Mouse (Mus musculus) spleen, adult 18-20 months (tissue): Measurements from ENCODE around the gene 1700011L22Rik.

Source experiments
- DNase-seq, 2 experiments: peaks; one replicate each; pipeline ENCODE4 v3.0.0; 2022; ENCODE audit warnings: mixed read lengths in 2 of 2

1700011L22Rik gene

DNA sequence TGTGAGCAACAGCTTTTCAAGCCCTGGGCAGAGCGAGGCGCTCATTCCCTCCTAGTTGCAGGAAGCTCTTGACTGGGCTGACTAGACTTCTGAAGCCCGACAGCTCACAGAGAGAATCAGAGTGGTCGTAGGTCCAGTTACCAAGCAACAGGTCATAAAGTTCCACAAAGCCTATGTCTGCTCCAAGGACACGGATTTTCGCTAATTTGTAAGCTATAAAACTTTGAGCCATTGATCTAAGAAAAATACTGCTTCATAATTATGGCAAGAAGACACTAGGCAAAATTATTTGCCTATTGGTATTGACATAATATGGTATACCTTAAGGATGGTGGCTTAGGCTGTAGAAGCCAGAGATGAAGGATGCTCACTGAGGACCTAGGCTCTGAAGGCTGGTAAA lies at the start of gene 1700011L22Rik:
Gene 1700011L22Rik (minus strand): TSS at position 101 of the 400 bp plus-strand sequence.
- DNase-seq, result no peak

DNA sequence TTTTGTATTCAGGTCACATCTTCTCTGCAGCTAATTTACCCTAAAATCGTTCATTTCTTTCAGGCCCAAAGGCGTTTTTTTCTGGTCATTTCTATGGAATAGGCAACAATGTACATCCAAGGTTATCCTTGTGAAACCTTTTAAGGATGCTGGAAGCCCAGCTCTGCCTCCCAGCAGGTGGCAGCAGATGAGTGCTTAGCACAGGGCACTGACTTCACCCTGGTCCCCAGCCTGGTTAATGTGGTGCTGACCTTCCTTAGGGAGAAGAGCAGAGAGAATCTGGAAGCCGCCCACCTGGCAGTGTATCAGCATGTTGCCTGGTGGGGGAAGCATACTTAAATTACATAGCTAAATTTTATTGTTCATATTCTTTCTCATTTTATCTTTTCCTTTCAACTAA lies 49.4 kb upstream of the 1700011L22Rik start:
- peak in 1 of 2 experiments; percentile 40 for DNase-seq

DNA sequence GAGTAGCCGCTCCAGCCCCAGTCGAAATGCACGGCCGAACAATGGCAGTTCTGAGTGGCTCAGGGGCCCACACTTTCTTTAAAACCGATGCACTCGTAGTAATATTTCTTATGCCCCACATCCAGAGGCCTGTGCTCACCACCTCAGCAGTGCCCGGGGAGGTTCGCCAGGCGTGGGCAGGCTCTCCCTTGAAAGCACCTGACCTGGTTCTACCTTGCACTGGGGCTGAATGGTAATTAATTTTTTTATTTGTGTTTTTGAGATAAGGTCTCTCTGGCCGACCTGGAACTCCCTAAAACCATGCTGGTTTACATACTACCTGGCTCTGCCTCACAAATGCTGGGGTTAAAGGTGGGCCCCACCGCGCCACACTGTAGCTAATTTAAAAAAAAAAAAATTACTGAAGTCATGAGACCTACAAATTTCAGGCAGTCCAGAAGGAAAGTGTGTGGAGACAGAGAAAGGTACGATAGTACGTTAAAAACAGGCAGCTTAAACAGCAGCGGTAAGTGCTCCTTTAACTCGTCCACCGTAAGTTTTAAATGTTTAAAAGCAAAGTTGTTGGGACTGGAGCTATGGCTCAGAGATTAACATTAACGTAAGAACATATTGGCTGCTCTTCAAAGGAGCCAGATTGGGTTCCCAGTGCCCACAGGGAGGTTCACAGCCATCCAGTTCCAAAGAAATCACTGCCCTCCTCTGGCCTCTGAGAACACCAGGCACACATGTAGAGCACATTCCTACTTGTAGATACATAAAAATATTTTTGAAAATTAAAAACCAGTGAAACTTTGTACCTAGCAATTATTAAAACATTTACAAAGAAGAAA lies 47.1 kb upstream of the 1700011L22Rik start:
- no peak for DNase-seq

DNA sequence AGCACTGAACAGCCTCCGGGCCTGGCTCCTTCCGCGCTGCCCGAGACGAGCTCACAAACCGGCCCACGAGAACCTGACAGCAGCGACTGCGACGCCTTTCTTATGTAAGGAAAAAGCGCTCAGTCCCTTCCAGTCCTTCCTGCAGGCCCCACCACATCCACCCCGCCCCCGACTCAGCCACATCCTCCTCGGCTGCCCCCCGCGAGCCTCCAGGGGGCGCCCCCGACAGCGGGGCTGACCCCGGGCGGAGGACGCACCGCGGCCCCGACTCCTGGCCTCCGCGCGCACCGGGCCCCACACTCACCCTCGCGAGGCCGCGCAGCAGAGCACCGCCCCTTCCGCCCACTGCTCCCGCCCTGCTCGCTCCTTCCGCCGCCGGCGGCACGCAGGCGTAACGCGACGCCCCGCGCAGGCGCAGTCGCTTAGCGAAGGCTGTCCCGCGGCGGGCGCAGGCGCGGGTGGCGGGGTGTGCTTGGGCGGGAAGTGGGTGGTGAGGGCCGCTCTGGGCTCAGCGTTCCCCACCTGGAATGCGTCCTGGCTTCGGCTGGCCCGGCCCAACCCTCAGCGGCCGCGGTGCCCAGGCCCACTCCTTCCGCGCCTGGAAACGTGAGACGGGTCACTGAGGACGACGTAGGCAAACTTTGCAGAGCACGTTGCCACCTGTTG lies 46.4 kb upstream of the 1700011L22Rik start, which contains the start of gene Mmaa:
Gene Mmaa (minus strand): TSS at position 328 of the 666 bp plus-strand sequence.
- peak; percentile 97 for DNase-seq

DNA sequence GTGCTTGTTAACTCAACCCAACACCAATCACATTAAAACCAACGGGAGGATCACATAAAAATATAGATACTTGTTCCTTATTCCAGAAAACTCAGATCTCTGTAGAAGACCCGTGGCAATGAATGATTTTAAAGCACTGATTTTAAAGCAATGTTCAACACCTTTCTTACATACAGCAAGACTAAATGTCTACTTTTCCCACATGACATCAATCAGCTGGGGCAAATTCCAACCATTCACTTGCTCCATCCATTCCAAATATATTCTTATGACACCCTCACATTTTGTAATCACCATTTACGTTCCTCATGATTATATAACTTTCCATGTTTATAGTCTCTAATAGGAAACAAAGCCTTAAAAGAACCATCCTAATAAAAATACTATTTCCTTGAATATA lies 45.5 kb upstream of the 1700011L22Rik start:
- DNase-seq, result no peak

DNA sequence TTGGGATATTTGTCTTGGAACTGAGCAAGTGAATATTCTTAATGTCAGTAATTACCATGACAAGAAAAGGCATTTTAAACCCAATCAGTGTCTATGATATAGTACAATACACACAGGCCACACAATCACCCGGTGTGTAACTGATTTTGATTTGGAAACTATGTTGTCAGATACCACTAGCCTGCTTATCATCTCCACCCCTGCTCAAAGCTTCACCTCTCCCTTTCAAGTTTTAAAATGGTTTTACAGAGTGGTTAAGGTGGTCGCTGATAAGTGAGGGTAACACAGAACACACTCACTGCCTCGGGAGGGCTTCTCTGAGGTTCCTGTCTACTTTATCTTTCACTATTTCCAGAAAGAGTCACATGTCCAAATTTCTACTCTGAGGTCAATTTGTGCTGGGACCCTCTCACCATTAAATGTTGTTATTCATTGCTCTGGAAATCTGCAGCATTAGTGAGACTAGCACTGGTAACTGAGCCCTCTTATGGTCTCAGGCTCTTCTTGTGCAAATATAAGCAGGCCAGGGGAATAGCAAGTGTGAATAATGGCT lies 44.4 kb upstream of the 1700011L22Rik start:
- DNase-seq, result no peak

DNA sequence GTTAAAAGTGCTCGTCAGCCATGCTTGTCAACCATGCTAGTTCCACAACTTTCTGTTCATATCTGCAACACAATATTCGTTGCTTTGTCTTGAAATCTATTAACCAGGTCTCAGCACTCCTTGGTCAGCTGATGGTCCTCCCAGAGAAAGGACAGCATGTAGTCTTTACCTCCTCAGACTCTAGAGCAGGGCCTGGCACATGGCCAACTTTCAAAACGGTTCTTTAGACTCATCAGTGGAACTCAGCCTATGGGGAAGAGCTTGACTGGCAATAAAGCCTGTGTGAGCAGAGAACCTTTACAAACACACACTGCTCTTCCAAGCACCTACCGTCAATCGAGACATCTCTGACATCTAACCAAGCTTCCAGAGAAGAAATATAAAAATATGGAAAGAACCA lies 41.2 kb upstream of the 1700011L22Rik start:
- no peak for DNase-seq

DNA sequence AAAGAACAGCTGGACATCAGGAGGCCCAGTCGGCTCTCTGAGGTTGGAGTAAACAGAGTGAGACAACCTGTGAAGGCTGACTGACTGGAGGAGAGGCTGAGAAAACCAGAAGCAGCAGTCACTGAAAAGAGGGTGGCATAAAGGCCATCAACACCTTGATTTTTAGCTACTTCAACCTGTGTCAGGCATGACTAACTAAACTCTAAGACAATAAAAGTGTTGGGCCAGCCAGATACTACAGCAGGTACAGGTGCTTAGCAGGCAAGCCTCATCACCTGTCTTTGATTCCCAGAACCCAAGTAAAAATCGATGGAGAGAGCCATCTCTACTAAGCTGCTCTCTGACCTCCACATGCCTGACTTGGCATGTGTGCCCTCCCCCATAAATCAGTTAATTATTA lies 40.3 kb upstream of the 1700011L22Rik start:
- DNase-seq, result no peak

DNA sequence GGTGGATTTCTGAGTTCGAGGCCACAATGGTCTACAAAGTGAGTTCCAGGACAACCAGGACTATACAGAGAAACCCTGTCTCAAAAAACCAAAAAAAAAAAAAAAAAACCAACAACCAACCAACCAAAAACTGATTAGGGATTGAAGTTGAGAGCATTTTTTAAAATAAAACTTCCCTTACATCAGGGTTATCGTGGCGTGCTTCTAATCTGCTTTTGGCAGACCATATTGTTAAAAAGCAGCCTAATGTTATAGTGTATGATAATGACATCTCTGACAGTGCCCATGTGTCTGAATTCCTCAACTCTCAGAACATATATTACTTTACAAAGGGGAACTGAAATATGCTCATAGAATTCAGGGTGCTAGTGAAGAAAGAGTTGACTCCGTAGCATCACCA lies 39.9 kb upstream of the 1700011L22Rik start:
- DNase-seq, result no peak

DNA sequence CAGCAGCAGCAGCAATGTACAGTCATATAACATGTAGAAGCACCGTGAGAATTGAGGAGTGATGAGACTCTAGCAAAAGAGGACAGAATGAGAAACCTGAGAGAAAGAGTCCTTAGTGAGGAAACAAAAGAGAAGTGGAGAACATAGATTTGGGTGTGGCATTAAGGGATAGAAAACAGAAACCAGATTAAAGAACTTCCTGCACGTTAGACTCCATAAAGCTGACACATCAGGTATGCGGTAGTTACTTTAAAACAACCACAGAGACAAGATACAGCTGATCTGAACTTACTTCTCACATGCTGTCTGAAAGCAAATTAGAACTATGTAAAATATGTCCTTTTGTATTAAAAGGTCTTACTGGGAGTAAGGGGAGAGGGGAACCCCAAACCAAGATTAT lies 38.1 kb upstream of the 1700011L22Rik start:
- DNase-seq, result no peak

DNA sequence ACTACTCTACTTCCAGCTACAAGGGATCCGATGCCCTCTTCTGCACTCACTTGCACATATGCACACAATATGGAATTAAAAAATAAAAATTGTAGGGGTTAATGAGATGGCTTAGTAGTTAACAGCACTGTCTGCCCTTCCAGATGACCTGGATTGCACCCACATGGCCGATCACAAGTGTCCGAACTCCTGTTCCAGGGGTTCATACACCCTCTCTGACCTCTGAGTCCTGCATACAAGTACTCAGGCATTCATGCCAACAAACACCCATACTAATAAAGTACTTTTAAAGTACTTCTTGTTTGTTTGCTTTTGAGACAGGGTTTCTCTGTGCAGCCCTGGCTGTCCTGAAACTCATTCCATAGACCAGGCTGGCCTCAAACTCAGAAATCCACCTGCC lies 36.3 kb upstream of the 1700011L22Rik start:
- no peak for DNase-seq

DNA sequence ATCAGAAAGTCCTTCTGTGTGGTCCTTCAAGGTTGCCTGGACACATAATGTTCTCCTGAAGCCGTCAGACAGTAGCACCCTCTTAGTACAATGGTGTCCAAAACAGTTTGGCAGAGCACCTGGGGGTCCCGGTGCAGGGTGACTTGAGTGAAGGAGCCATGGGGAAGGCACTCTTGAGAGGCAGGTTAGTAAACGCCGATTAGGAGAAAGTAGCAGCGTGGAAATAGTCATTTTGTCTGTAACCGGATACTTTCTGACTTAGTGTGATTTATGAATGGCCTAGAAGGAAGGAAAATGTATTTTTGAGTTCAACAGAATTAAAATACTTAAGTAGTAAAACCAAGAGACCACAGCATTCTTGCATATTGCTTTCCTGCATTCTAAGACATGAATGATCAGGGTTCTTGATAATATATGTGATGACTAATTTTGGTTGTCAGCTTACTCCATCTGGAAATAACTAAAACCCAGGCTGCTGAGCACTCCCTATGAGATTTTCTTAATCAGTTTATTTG lies 33.1 kb upstream of the 1700011L22Rik start:
- DNase-seq, result no peak

DNA sequence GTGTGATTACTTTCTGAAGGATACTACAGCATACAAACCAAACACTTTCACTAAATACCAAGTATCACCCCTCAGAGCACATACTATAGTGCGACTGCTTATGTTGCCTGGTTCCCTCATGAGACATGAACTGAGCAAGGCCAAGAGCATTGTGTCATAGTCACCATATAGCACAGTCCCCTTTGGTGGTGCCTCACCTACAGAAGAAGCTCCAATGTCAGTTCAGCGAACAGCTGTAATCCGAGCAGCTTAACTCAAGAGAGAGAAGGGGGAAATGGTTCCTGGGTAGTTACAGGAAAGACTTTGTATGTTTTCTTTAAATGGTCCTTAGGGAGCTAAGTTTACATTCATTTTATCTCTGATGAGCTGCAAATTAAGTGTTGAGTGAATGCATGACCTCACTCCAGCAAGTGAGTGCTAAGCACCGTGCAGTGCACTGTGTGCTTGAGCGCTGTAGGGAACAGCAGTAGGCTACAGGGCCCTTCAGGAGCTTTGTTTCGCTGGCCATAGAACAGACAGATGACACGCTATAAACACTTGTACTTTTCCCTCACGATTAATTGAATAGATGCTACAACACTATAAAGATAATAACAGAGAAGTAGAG lies 29.0 kb upstream of the 1700011L22Rik start:
- DNase-seq, result no peak

DNA sequence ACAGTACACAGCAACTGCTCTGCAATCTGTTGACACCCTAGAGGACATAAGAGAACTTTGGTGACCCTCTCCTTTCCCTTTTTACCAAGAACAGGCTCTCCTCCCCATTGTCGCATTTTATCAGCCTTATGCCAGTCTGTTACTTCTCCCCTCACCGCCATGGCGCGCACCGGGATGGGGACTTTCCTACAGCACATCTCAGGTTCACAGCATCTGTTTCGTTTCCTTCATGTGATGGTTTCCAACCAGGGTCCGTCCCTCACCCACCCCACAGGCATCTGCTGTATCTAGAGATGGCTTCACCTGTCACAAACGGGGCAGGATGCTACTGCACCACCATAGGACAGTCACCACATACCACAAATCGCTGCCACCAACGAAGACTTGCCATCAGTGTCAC lies 26.6 kb upstream of the 1700011L22Rik start:
- no peak for DNase-seq

DNA sequence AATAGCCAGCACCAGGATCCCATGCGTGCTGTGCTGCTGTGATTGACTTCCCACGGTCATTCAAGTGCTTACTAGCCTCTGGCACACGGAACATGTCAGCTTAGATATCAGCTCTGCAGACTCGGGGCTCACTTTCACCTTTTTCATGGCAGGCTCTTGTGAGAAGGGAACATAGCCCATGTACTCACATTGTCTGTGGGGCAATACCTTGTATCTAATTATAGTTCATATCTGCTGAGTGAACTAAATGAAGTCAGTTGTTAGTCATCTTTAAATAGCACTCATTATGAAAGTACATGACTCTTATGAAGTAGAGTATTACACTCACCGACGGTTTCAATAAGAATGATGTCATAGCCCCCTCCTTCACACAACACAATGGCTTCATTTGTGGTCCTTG lies 25.4 kb upstream of the 1700011L22Rik start:
- DNase-seq, result no peak

DNA sequence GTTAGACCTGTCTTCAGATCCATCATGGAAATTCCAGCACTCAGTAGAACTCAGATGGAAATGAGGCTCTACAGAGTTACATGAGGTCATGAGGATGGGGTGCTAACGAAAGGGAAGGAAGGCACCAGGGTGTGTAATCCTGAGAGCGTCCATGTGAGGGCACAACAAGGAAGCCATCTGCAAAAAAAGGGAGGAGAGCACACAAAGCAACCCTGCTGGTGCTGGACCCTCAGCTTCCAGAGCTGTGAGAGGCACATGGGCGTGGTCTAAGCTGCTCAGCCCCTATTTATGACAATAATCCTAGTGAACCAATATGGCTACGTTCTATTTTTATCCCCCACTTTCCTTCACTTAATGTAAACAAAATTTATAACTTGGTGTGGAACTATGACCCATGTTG lies 24.3 kb upstream of the 1700011L22Rik start:
- no peak for DNase-seq

DNA sequence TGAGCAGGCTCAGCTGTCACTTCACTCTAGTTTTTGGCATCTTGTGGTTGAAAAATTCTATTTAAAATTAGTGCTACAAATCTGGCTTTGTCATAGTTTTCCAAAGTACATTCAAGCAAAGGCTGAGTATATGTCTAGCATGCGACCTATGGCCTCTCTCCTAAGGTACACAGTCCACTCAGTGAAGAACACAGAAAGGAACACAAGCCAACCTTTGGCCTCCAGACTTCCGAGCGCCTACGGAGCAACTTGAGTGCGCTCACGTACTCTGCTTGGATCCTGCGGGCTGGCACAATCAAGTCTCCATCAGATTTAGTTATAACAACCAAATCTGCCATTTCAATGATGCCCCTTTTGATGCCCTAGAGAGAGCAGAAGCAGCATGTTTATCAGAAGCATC lies 20.6 kb upstream of the 1700011L22Rik start:
- DNase-seq, result no peak

DNA sequence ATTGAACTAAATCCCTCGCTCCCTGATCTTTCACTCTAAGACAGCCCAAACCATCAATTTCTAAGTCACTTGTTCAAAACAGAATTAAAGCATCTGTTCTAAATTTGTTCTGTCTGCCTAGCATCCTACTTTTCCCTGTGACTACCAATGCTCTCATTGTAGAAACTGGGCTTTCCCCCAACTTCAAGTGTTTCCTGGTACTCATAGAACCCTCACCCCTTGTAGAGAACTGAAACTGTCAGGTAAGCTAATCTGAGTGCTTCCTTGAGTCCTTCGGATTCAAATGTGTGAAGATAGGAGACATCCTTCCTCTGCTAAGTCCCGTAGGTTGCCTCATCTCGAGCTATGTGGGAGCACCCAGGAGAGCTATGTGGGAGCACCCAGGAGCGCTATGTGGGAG lies 13.6 kb upstream of the 1700011L22Rik start:
- no peak for DNase-seq

DNA sequence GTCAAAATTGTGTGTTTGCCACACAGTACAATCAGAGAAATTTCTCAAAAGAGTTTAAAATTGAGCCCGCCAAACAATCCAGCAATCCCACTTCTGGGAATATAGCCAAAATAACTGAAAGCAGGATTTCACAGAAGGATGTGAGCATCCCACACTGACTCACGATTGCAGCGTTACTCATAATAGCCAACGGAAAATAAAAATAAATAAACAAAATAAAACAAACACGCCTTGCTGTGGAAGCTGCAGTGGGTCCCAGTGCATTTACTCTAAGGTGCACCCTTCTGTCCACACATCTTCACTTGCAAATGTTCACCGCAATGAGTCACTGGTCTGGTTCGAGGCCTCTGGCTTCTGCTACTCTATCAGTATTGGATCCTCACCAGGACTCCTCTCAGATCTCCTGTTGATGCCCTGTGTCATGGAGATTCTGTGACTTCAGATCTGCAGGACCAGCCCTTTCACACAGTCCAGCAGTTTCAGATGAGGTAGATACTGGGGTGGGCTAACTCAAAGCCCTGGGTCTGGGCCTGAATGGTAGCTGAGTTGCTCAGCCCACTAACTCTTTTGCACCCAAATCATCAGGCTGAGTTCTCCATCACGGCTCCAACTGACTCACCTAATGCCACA lies 7.8 kb upstream of the 1700011L22Rik start:
- no peak for DNase-seq

DNA sequence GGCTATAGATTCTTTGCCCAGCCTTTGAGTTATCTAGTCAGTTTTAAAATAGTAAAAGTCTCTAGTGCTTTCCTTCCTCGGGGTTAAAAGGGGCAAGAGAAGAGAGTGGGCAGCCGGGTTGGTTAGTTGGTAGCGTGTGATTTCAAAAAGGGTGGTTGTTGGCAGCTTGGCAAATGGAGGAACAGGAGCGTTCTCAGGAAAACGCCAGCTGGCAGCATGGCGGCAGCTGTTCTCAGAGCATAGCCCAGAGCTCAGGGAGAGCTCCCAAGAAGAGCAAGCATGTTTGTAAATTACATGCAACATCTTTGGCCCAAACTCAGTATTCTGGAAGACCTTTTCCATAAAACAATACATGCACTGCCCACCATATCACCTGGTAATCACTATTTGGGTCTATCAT lies 5.4 kb upstream of the 1700011L22Rik start:
- no peak for DNase-seq

DNA sequence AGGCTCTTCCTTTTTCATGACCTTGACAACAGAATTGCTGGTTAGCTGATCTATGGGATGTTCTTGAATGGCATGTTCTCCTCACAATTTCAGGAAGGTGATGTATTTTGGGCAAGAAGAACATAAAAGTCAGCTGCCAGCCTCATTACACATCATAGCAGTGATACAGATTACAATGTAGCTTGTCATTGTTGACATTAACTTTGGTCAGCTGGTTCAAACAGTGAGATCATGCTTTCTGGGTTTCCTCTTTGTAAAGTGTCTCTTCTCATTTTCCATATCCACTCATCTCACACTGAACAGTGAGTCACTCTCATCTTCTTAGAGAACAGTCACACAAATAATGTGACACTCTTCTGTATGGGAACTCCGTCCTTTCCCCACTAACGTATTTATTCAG lies 4.9 kb downstream of the 1700011L22Rik start:
- DNase-seq, result no peak

DNA sequence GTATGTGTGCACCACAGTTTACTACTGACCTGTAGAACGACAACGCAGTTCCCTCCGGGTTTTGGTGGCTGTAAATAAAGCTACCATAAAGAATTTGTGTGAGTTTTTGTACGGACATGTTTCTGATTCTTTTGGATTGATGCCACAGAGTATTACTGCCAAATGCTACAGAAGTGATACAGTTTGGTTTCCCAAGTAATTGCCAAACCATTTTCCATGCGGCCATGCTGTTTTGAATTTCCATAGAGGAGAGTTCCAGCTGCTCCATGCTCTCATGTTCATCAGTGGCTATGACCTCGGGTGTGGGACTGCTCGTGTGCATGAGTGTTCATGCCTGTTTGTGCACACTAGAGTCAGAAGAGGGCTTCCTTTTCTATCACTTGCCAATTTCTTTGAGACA lies 8.4 kb downstream of the 1700011L22Rik start:
- DNase-seq, result no peak

DNA sequence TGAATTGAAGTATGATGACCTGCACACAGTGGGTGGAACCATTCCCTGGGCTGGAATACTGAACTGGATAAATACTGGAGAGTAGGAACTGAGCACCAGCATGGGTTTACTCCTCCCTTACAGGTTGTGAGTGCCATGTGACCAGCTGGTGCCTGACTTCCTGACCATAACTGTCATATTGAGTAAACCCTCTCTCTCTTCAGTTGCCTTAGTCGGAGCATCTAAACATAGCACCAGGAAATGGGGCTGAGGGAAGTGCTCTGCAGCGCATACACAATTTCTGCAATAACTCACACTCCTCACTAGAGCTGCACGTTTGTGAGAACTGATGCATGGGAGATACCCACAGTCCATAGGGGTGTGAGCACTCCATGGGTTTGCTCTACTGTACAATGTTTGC lies 9.1 kb downstream of the 1700011L22Rik start:
- no peak for DNase-seq
